Mouse (Mus musculus) testis, adult 2 months (tissue): ENCODE results near the gene Shank3. TPM values are rescaled to one million over a fixed set of nuclear protein-coding genes. Genes with fewer than 3 reads are reported as not detected.

Source experiments
- H3K27ac ChIP-seq: fragments of 200-500 bp; 2 replicates; pipeline ENCODE4 v1.5.1; 2012; ENCODE audit warnings: low read depth, low read length; ENCODE audit not compliant: control insufficient read depth, insufficient read depth
- H3K27me3 ChIP-seq: fragments of 200-500 bp; 2 replicates; pipeline ENCODE4 v1.6.1; 2012; ENCODE audit warnings: mild to moderate bottlenecking, low read length, moderate library complexity; ENCODE audit not compliant: control insufficient read depth, insufficient read depth
- H3K36me3 ChIP-seq: fragments of 200-500 bp; 2 replicates; pipeline ENCODE4 v1.6.1; 2012; ENCODE audit warnings: mild to moderate bottlenecking, low read length; ENCODE audit not compliant: control insufficient read depth, insufficient read depth
- H3K4me1 ChIP-seq: fragments of 200-500 bp; 2 replicates; pipeline ENCODE4 v1.6.1; 2012; ENCODE audit warnings: low read length; ENCODE audit not compliant: control insufficient read depth, insufficient read depth
- H3K4me3 ChIP-seq: fragments of 200-500 bp; 2 replicates; pipeline ENCODE4 v1.5.1; 2012; ENCODE audit warnings: low read depth, mild to moderate bottlenecking, low read length, moderate library complexity, mixed read lengths; ENCODE audit not compliant: control insufficient read depth
- CTCF ChIP-seq: fragments of 200-500 bp; IDR thresholded peaks from 2 replicates; pipeline ENCODE4 v1.5.1; 2012; ENCODE audit warnings: low read depth, mild to moderate bottlenecking, inconsistent platforms, low read length, moderate library complexity; ENCODE audit not compliant: control insufficient read depth, insufficient read depth, insufficient replicate concordance
- POLR2A ChIP-seq: fragments of 200-500 bp; IDR thresholded peaks from 2 replicates; pipeline ENCODE4 v1.6.1; 2012; ENCODE audit warnings: low read depth, mild to moderate bottlenecking, inconsistent platforms, low read length, moderate library complexity; ENCODE audit not compliant: control insufficient read depth
- polyA plus RNA-seq: library from polyadenylated mRNA; depleted of rRNA; stranded (reverse); fragments of >200 nt; gene quantifications from 2 replicates; pipeline ENCODE4 v1.2.3, GENCODE M21; 2012

Shank3 gene
- polyA plus RNA-seq, 1 experiment = 1.1 TPM

- Histone ChIP-seq H3K4me1 (peaks cover 27% of the 10 kb centered on the region), H3K27ac (peak within 1 kb of the TSS; percentile 63), H3K36me3 (peaks cover 1% of the 10 kb centered on the region; the same call in 1 of the 2 replicates), H3K4me3 (peak within 1 kb of the TSS; percentile 79), H3K27me3 (no peaks in the 10 kb centered on the region)
- TF ChIP-seq POLR2A = no peak
- TF ChIP-seq CTCF = no peak
Observed at GRCm38 (mm10) chr15:89477091-89477491, 22.3 kb upstream of the Shank3 start, which contains the start of gene Arsa. Gene Arsa (minus strand): TSS chr15:89477425.

- Histone ChIP-seq H3K36me3 (peaks cover 1% of the 10 kb centered on the region; the same call in 1 of the 2 replicates), H3K4me3 (no peak overlapping the region), H3K27ac (no peak overlapping the region), H3K27me3 (no peaks in the 10 kb centered on the region), H3K4me1 (peaks cover 27% of the 10 kb centered on the region)
- TF ChIP-seq POLR2A (no peak), CTCF (no peak)
Observed at GRCm38 (mm10) chr15:89477806-89478205, 21.6 kb upstream of the Shank3 start.

- TF ChIP-seq CTCF = no peak
- TF ChIP-seq POLR2A = no peak
- Histone ChIP-seq H3K27me3 (no peaks in the 10 kb centered on the region), H3K4me1 (peaks cover 27% of the 10 kb centered on the region), H3K27ac (no peak overlapping the region), H3K36me3 (peaks cover 1% of the 10 kb centered on the region; the same call in 1 of the 2 replicates), H3K4me3 (no peak overlapping the region)
Observed at GRCm38 (mm10) chr15:89478622-89479021, 20.8 kb upstream of the Shank3 start.

DNA sequence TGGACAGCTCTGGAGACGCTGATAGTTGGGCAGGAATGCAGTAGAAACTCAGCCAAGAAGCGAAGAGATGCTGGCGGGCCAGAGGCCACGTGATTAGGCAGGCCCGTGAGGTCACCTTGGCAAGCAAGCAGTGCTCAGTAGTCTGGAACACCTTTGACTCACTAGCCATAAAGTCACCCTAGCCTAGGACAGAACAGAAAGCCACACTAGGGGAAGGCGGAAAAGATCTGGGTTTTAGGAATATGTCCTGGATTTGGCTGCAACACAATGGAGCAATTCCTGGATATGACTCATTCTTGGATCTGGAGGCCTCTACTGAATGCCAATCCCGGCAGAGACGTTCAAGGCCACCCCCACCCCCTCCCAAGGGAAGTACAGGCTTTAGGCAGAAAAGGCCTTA is 18.8 kb upstream of the Shank3 start:
- TF ChIP-seq CTCF (no peak), POLR2A (no peak)
- Histone ChIP-seq H3K27me3 (no peaks in the 10 kb centered on the region), H3K4me3 (no peak overlapping the region), H3K27ac (no peak overlapping the region), H3K4me1 (peaks cover 15% of the 10 kb centered on the region), H3K36me3 (no peaks in the 10 kb centered on the region; the same call in 1 of the 2 replicates)

- H3K27me3 ChIP-seq = no peaks in the 10 kb centered on the region
- no peaks in the 10 kb centered on the region for H3K36me3 ChIP-seq
- TF ChIP-seq CTCF = no peak
- no peak for TF ChIP-seq POLR2A
- no peaks in the 10 kb centered on the region for H3K4me1 ChIP-seq
- H3K4me3 ChIP-seq = no peak overlapping the region
- no peak overlapping the region for H3K27ac ChIP-seq
Observed at GRCm38 (mm10) chr15:89488182-89488581, 11.2 kb upstream of the Shank3 start.

DNA sequence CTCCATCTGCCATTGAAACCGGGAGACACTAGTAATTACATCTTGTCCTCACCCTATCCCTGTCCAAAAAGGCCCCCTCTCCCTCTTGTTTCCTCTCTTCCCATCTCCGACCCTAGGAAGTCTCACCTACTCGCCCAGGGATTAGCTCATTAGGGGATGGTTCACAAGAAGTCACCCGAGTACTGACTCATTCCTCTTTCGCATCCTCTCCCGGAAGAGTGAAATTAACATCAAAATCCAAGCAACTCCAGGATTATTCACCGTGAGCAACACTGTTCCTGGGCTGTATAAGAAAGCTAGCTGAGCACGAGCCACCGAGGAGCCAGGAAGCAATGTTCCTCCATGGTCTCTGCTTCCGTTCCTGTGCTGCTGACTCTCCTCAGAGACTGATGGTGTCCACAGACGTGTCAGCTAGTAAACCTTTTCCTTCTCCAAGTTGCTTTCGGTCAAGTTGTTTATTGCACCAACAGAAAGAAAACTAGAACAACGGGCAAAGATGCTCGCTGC is 10.8 kb upstream of the Shank3 start:
- Histone ChIP-seq H3K4me1 (no peaks in the 10 kb centered on the region), H3K27me3 (no peaks in the 10 kb centered on the region), H3K36me3 (no peaks in the 10 kb centered on the region), H3K4me3 (no peak overlapping the region), H3K27ac (no peak overlapping the region)
- TF ChIP-seq POLR2A = no peak

- H3K4me3 ChIP-seq = no peak overlapping the region
- TF ChIP-seq CTCF = no peak
- TF ChIP-seq POLR2A = no peak
- H3K36me3 ChIP-seq = no peaks in the 10 kb centered on the region
- H3K27me3 ChIP-seq = no peaks in the 10 kb centered on the region; the same call in 1 of the 2 replicates
- H3K4me1 ChIP-seq = peaks cover 8% of the 10 kb centered on the region
- H3K27ac ChIP-seq = no peak overlapping the region
Observed at GRCm38 (mm10) chr15:89494970-89495369, 4.5 kb upstream of the Shank3 start.
